Mouse (Mus musculus) intestine, embryonic 16.5 days (tissue): ENCODE measurements around the gene Ankrd2. TPM values are rescaled to one million over a fixed set of nuclear protein-coding genes. Genes with fewer than 3 reads are reported as not detected.

ENCODE experiments used
- ATAC-seq: fragments of 200-750 bp; cut with Nextera tagmentation; 2 replicates; pipeline ENCODE4 v1.8.0; 2017; ENCODE audit warnings: moderate TSS enrichment, moderate library complexity
- H3K27ac ChIP-seq: fragments of 300-500 bp; sonication (generic); 2 replicates; pipeline ENCODE4 v1.5.1; 2014; ENCODE audit warnings: mild to moderate bottlenecking, low read length
- H3K27me3 ChIP-seq: fragments of 300-500 bp; sonication (generic); replicated peaks from 2 replicates; pipeline ENCODE4 v1.6.1; 2014; ENCODE audit warnings: low read length, control low read depth, mixed read lengths; ENCODE audit not compliant: control insufficient read depth, insufficient read depth
- H3K36me3 ChIP-seq: fragments of 300-500 bp; sonication (generic); 2 replicates; pipeline ENCODE4 v1.6.1; 2014; ENCODE audit warnings: low read length, control low read depth; ENCODE audit not compliant: control insufficient read depth, insufficient read depth
- H3K4me1 ChIP-seq: fragments of 300-500 bp; sonication (generic); 2 replicates; pipeline ENCODE4 v1.6.1; 2014; ENCODE audit warnings: low read length, control low read depth, mixed read lengths; ENCODE audit not compliant: control insufficient read depth, insufficient read depth
- H3K4me2 ChIP-seq: fragments of 300-500 bp; sonication (generic); 2 replicates; pipeline ENCODE4 v1.6.1; 2014; ENCODE audit warnings: low read depth, low read length, control low read depth
- H3K4me3 ChIP-seq: fragments of 300-500 bp; sonication (generic); 2 replicates; pipeline ENCODE4 v1.5.1; 2014; ENCODE audit warnings: mild to moderate bottlenecking, low read length
- H3K9ac ChIP-seq: fragments of 300-500 bp; sonication (generic); 2 replicates; pipeline ENCODE4 v1.6.1; 2014; ENCODE audit warnings: low read depth, low read length
- H3K9me3 ChIP-seq: fragments of 300-500 bp; sonication (generic); 2 replicates; pipeline ENCODE4 v1.6.1; 2016; ENCODE audit warnings: low read length, control low read depth; ENCODE audit not compliant: control insufficient read depth
- WGBS: fragments of 180-500 bp; shearing (Covaris S2); extraction: QIAGEN DNeasy Blood & Tissue Kit; methylation state at CpG from one replicate; pipeline ENCODE4 v1.1.7; 2014; 5-methylcytosine and 5-hydroxymethylcytosine counted together
- polyA plus RNA-seq: library from polyadenylated mRNA; unstranded; fragments of >200 nt; fragmentation: Nextera tagmentation; extraction: Ambion mirVana; gene quantifications from 2 replicates; pipeline ENCODE4 v1.2.1, GENCODE M21; 2015

The Ankrd2 gene
- 0.16 TPM in 1 of 2 replicates, not detected in the other for polyA plus RNA-seq

GRCm38 (mm10) chr19:42035456-42036248 lies at the start of gene Ankrd2:
Gene Ankrd2, plus strand, starts transcription at chr19:42036000.
- WGBS: 65% methylated on average over 19 of the region's 19 CpGs
- peak; percentile 79 for ATAC-seq
- H3K27ac ChIP-seq: no peak within 1 kb of the TSS

GRCm38 (mm10) chr19:41987206-41987605 lies 48.6 kb upstream of the Ankrd2 start:
- 77% methylated on average over 4 of the region's 4 CpGs for WGBS
- Histone ChIP-seq H3K36me3 (no peaks in the 10 kb centered on the region), H3K9ac (no peak overlapping the region), H3K27me3 (no peaks in the 10 kb centered on the region), H3K4me2 (no peak overlapping the region), H3K4me3 (no peak overlapping the region), H3K4me1 (peaks cover 4% of the 10 kb centered on the region; the same call in 1 of the 2 replicates), H3K27ac (no peak overlapping the region), H3K9me3 (no peaks in the 10 kb centered on the region)
- no peak for ATAC-seq

More at GRCm38 (mm10) chr19:42035456-42036248, at the start of gene Ankrd2:
- Histone ChIP-seq H3K9ac (no peak within 1 kb of the TSS), H3K4me3 (no peak within 1 kb of the TSS), H3K27me3 (no peaks in the 10 kb centered on the region), H3K4me2 (no peak within 1 kb of the TSS), H3K4me1 (peaks cover 6% of the 10 kb centered on the region; the same call in 1 of the 2 replicates), H3K36me3 (no peaks in the 10 kb centered on the region), H3K9me3 (no peaks in the 10 kb centered on the region)

GRCm38 (mm10) chr19:41989810-41990209 lies 46.0 kb upstream of the Ankrd2 start:
- Histone ChIP-seq H3K4me1 (peaks cover 12% of the 10 kb centered on the region), H3K4me2 (no peak overlapping the region)

GRCm38 (mm10) chr19:41991926-41992477 lies 43.8 kb upstream of the Ankrd2 start:
- H3K36me3 ChIP-seq: no peaks in the 10 kb centered on the region
- no peak overlapping the region for H3K9ac ChIP-seq
- H3K27me3 ChIP-seq: no peaks in the 10 kb centered on the region
- no peak for ATAC-seq
- no peak overlapping the region for H3K27ac ChIP-seq
- peaks cover 12% of the 10 kb centered on the region for H3K4me1 ChIP-seq
- H3K4me3 ChIP-seq: no peak overlapping the region
- no peak overlapping the region for H3K4me2 ChIP-seq
- 49% methylated on average over 6 of the region's 6 CpGs for WGBS
- no peaks in the 10 kb centered on the region for H3K9me3 ChIP-seq

More at GRCm38 (mm10) chr19:41989810-41990209, 46.0 kb upstream of the Ankrd2 start:
- Histone ChIP-seq H3K36me3 (no peaks in the 10 kb centered on the region), H3K27me3 (no peaks in the 10 kb centered on the region), H3K9me3 (no peaks in the 10 kb centered on the region), H3K27ac (no peak overlapping the region), H3K9ac (no peak overlapping the region), H3K4me3 (no peak overlapping the region)
- WGBS: 79% methylated on average over 6 of the region's 6 CpGs
- ATAC-seq: no peak

GRCm38 (mm10) chr19:41992971-41993370 lies 42.8 kb upstream of the Ankrd2 start:
- H3K4me3 ChIP-seq: no peak overlapping the region
- WGBS: 66% methylated on average over 2 of the region's 2 CpGs
- no peak for ATAC-seq
- H3K36me3 ChIP-seq: no peaks in the 10 kb centered on the region
- no peaks in the 10 kb centered on the region for H3K9me3 ChIP-seq
- no peak overlapping the region for H3K27ac ChIP-seq
- no peak overlapping the region for H3K9ac ChIP-seq
- peaks cover 12% of the 10 kb centered on the region for H3K4me1 ChIP-seq
- H3K4me2 ChIP-seq: no peak overlapping the region
- H3K27me3 ChIP-seq: no peaks in the 10 kb centered on the region

GRCm38 (mm10) chr19:41993484-41993883 lies 42.3 kb upstream of the Ankrd2 start:
- no peak overlapping the region for H3K9ac ChIP-seq
- H3K4me1 ChIP-seq: peaks cover 12% of the 10 kb centered on the region
- H3K4me2 ChIP-seq: no peak overlapping the region
- no peak for ATAC-seq
- H3K36me3 ChIP-seq: no peaks in the 10 kb centered on the region
- no peak overlapping the region for H3K27ac ChIP-seq
- H3K27me3 ChIP-seq: no peaks in the 10 kb centered on the region
- H3K9me3 ChIP-seq: no peaks in the 10 kb centered on the region
- WGBS: 45% methylated on average over 6 of the region's 6 CpGs
- H3K4me3 ChIP-seq: no peak overlapping the region

GRCm38 (mm10) chr19:41994023-41994422 lies 41.8 kb upstream of the Ankrd2 start:
- no peak overlapping the region for H3K4me3 ChIP-seq
- H3K27me3 ChIP-seq: no peaks in the 10 kb centered on the region
- no peak overlapping the region for H3K9ac ChIP-seq
- H3K9me3 ChIP-seq: no peaks in the 10 kb centered on the region
- no peak for ATAC-seq
- 89% methylated on average over 7 of the region's 7 CpGs for WGBS
- no peaks in the 10 kb centered on the region for H3K36me3 ChIP-seq
- no peak overlapping the region for H3K4me2 ChIP-seq
- H3K4me1 ChIP-seq: peaks cover 12% of the 10 kb centered on the region
- no peak overlapping the region for H3K27ac ChIP-seq

GRCm38 (mm10) chr19:41995483-41995882 lies 40.3 kb upstream of the Ankrd2 start:
- no peaks in the 10 kb centered on the region for H3K36me3 ChIP-seq
- WGBS: 67% methylated on average over 1 of the region's 1 CpGs
- H3K27ac ChIP-seq: no peak overlapping the region
- H3K27me3 ChIP-seq: no peaks in the 10 kb centered on the region
- no peak overlapping the region for H3K4me3 ChIP-seq
- H3K4me1 ChIP-seq: peaks cover 23% of the 10 kb centered on the region
- H3K9me3 ChIP-seq: no peaks in the 10 kb centered on the region
- ATAC-seq: no peak
- no peak overlapping the region for H3K4me2 ChIP-seq
- H3K9ac ChIP-seq: no peak overlapping the region

GRCm38 (mm10) chr19:41997090-41997489 lies 38.7 kb upstream of the Ankrd2 start:
- no peak overlapping the region for H3K4me2 ChIP-seq
- H3K9ac ChIP-seq: no peak overlapping the region
- H3K4me1 ChIP-seq: peaks cover 32% of the 10 kb centered on the region
- no peak overlapping the region for H3K27ac ChIP-seq
- H3K4me3 ChIP-seq: no peak overlapping the region
- 84% methylated on average over 10 of the region's 10 CpGs for WGBS
- no peaks in the 10 kb centered on the region for H3K9me3 ChIP-seq
- H3K27me3 ChIP-seq: no peaks in the 10 kb centered on the region
- no peaks in the 10 kb centered on the region for H3K36me3 ChIP-seq
- no peak for ATAC-seq
